Mouse (Mus musculus) heart, postnatal 14 days (tissue): ENCODE measurements around the gene Mesp2. TPM values are rescaled to one million over a fixed set of nuclear protein-coding genes. Genes with fewer than 3 reads are reported as not detected.

Experiments
- DNase-seq, 2 experiments: peaks; one replicate each; pipeline ENCODE4 v3.0.0; 2021 to 2022
- intact Hi-C: fragments of 180-260 bp; cut with DNase I; formaldehyde crosslinking; loops from one replicate; pipeline ENCODE4 v1.15.1; 2025
- total RNA-seq, 2 experiments: library from RNA; stranded (reverse); gene quantifications; 2 replicates each; pipeline ENCODE4 v1.2.3; 2021

Mesp2 gene
- total RNA-seq, 2 experiments from 2014 or later: 0.10 to 0.19 TPM

- intact Hi-C loops: no loop called here
- peak in 1 of 2 experiments; percentile 16 for DNase-seq
These were observed 48.6 kb downstream of the Mesp2 start for GRCm38 (mm10) chr7:79858956-79859630.

GRCm38 (mm10) chr7:79860811-79861210, 50.3 kb downstream of the Mesp2 start, which contains the start of gene Anpep:
Gene Anpep, minus strand, starts transcription at chr7:79861059.
- intact Hi-C loops: no loop called here

GRCm38 (mm10) chr7:79861794-79862193, 51.3 kb downstream of the Mesp2 start:
- DNase-seq: no peak

More at GRCm38 (mm10) chr7:79860811-79861210, 50.3 kb downstream of the Mesp2 start, which contains the start of gene Anpep:
- no peak for DNase-seq

More at GRCm38 (mm10) chr7:79861794-79862193, 51.3 kb downstream of the Mesp2 start:
- intact Hi-C loops: no loop called here

Other genes with a start within 250 kb of the Mesp2 start
- gene Rhcg, start 193.1 kb upstream of the Mesp2 start, total RNA-seq: not detected
- 1 to 10 TPM in 1 of 2 experiments, under 1 TPM in 1; 0.29 to 1.2 TPM for gene Ticrr, start 150.5 kb upstream of the Mesp2 start, total RNA-seq
- 1 to 10 TPM; 2.2 to 2.5 TPM for gene Kif7, start 95.0 kb upstream of the Mesp2 start, total RNA-seq
- gene Plin1, start 77.8 kb upstream of the Mesp2 start, total RNA-seq: 10 to 100 TPM in 1 of 2 experiments, 1 to 10 TPM in 1; 5.0 to 24.7 TPM
- gene Pex11a, start 67.6 kb upstream of the Mesp2 start, total RNA-seq: 10 to 100 TPM; 13.8 to 14.8 TPM
- under 1 TPM; 0.12 to 0.24 TPM for gene Wdr93, start 67.6 kb upstream of the Mesp2 start, total RNA-seq
- not detected for gene Mesp1, start 16.9 kb upstream of the Mesp2 start, total RNA-seq
- gene Anpep, start 50.3 kb downstream of the Mesp2 start, total RNA-seq: 10 to 100 TPM; 21.4 to 25.3 TPM
- 10 to 100 TPM; 19.6 to 20.3 TPM for gene Ap3s2, start 109.9 kb downstream of the Mesp2 start, total RNA-seq
- gene Arpin, start 124.6 kb downstream of the Mesp2 start, total RNA-seq: 10 to 100 TPM; 11.5 to 12.5 TPM
- gene Zfp710, start 214.1 kb downstream of the Mesp2 start, total RNA-seq: 10 to 100 TPM; 21.6 to 27.4 TPM